Mouse (Mus musculus) layer of hippocampus, adult 18-20 months (tissue): ENCODE results near the gene St3gal6. TPM values are rescaled to one million over a fixed set of nuclear protein-coding genes. Genes with fewer than 3 reads are reported as not detected.
"Not testable (repeated sequence)": the region's sequence is repeated elsewhere in the genome, so short reads cannot be mapped to it uniquely, and the experiment has no call there.

ENCODE experiments used
- DNase-seq, 2 experiments: peaks; one replicate each; pipeline ENCODE4 v3.0.0; 2022; ENCODE audit warnings: low spot score in 2 of 2
- total RNA-seq, 2 experiments: library from RNA; stranded (reverse); gene quantifications; 2 replicates each; pipeline ENCODE4 v1.2.3; 2021

St3gal6 gene
- total RNA-seq, 2 experiments from 2014 or later = 13.8 to 14.1 TPM

DNA sequence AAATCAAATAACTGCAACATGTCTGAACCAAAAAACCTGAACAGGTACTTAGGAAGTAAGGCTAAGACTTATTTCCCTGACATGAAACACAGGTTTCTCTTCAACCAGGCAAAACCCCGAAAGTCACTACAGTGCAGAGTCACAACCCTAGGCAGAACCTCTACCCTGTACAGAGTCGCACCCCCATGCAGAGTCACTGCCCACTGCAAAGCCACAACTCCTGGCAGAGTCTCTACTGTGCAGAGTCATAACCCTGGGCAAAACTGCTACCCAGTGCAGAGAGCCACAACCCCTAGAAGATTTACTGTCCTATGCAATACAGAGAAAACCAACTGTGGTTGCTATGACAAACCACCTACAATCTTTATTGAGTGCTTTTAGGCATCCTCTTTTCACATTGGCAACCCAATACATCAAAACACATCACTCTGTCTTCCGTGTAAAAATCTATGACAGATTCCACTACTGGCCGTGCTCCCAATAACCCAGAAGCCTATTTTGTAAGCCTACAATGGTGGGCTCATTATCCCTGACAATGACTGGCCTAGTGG, 44.1 kb downstream of the St3gal6 start:
- DNase-seq = no peak

DNA sequence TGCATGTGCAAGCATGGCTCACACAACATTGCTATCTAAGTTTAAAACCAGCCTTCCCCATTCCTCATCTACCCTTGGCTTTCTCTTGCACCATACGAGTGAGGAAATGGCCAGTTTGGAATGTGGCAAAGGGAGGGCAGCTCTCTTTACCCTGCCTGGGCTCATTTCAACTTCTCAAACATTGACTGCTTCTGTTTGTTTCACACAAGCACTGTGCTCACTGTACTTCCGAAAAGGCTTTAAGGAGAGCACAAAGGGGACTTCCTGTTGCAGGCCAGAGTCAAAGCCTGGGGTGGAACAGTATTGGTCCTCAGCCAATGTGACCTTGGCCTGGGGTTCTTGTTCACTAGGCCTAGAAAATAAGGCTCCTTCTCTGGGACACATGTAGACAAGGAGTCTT, 47.7 kb downstream of the St3gal6 start:
- DNase-seq = no peak

DNA sequence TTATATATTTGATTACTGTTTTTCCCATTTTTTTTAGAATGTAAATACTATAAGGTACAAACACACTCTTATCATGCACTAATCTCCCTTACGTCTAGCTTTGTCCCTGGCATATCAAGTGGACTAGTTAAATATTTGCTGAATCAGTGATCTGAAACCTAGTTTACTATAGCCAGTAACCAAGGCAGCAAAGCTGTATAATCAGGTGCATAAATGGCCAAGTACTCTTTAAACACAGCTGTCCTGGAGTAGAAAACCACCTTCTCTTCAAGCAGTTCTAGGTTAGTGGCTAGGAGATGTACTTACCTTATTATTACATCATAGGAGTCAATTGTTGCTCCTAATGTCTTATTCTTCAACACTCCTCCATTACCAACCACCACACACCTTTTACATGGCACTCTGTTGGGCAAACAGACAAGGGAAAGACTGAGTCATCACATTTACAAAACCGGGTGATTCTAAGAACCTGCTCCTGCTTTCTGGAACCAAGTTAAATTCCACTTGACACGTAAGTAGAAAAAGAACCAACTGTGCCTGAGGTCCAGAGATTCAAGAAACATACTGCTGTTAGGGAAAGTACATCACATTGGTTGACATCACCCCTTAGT, 48.4 kb downstream of the St3gal6 start:
- no peak for DNase-seq

DNA sequence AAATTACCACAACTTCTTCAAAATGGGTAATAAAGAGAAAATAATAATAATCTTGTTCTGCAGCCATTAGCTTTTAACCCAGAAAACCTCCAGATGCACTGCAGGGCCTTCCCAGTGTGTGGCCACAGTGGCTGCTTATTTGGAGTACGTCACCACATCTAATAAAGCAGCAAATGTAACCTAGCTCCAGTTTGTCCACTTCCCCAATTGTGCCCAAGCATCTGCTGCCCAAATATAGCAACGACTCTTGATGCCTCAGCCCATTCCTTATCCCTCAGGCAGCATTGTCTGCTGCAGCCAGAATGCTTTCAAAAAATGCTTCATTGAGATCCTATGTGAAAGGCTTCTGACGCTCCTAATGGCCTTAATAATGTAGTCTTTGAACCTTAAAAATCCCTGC, 49.2 kb downstream of the St3gal6 start:
- no peak for DNase-seq

DNA sequence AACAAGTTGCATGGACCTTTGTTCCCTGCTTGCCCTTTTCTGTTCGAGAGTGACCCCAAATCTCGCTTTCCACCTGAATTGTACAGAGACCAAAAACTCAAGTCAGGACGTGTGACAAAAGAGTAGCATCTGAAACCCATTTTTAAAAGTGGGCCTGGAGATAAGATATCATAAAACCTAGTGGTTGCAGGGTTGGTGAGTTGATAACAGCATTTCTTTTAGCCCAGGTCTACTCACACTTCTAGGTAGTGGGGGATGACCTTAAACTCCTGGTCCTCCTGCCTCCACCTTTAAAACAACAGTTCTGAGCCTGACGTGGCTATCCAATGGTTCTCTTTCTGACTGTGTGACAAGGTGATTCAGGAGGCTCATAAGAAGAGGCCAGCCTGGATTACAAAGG, 53.2 kb downstream of the St3gal6 start:
- no peak for DNase-seq

DNA sequence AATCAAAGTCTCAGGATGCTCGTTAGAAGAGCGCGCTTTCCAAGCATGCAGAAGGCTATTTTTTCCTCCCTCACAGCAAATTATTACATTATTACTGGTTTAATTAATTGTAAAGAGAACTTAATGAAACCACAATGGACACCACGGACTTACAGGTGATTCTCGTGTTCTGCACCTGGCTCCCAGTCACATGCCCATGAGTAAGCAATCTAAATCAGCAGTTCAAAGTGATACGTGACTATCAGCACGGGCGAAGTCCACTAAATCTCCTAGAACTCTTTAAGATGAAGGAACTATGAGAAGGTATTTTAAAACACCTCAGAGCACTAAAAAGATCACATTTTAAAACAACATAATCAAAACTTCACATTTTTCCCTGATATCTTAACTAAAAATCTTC, 54.0 kb downstream of the St3gal6 start:
- no peak for DNase-seq

DNA sequence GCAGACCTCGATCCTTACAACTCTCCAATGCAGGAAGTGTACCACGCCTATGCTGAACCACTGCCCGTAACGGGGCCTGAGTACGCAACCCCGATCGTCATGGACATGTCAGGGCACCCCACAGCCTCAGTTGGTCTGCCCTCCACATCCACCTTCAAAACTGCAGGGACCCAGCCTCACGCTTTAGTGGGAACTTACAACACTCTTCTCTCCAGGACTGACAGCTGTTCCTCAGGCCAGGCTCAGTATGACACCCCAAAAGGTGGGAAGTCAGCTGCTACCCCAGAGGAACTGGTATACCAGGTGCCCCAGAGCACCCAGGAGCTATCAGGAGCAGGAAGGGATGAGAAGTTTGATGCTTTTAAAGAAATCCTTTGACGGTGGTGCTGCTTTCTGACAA, 58.6 kb downstream of the St3gal6 start:
- DNase-seq = no peak

DNA sequence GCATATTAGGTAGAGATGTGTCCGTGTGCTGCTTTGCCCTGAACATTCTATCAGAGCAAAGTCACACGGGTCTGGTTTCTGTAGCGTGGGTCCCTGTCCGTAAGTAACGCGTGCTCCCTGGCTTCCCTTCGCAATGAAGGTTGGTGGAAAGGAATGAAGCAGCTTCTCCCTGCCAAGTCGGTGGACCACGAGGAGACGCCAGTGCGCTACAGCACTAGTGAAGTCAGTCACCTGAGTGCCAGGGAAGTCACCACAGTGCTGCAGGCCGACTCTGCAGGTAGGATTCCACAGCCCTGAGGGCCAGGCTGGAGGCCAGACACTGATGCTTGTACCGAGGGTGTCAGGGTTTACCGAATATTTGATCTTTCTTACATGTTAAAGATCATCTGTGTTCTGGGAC, 60.0 kb downstream of the St3gal6 start:
- DNase-seq = no peak

DNA sequence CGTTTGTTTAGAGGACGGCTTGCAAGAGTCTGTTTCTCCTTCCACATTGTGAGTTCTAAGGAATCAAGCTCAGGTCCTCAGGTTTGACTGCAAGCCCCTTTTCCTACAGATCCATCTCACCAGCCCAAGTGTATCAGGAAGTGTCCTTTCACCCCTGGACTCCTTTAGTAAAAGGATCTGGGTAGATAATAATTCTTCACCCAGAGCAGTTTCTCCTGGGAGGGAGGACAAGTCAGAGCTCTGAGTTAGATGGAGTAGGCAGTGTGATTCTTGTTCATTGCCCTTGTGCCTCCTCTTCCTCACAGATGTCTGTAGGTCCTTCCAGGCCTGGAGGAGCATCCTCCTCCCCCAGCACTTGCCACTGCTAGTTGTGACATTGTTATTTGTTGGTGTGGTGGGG, 61.5 kb downstream of the St3gal6 start:
- no peak for DNase-seq

DNA sequence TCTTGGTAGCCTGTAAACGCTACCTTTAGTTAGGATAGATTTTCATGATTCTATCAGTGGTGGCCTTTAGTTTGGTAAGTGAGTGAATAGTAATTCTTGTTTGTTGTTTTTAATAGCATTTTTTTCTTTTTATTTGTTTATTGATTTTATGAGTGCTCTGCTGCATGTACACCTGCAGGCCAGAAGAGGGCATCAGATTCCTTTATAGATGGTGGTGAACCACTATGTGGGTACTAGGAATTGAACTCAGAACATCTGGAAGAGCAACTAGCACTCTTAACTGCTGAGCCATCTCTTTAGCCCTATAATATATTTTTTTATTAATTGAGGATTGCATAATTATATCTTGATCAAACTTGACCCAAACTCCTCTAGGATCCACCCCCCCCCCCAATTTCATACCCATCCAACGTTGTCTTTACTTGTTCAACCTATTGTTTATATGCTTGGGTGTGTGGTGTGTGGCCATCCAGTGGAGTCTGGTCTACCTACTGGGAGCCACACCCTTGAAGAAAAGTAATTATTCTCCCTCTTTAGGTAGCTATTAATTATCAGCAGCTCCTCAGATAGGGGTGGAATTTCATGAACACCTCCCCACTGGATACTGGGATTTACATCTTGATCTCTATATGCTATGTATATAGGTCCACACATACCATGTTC, 62.1 kb downstream of the St3gal6 start:
- DNase-seq = no peak

DNA sequence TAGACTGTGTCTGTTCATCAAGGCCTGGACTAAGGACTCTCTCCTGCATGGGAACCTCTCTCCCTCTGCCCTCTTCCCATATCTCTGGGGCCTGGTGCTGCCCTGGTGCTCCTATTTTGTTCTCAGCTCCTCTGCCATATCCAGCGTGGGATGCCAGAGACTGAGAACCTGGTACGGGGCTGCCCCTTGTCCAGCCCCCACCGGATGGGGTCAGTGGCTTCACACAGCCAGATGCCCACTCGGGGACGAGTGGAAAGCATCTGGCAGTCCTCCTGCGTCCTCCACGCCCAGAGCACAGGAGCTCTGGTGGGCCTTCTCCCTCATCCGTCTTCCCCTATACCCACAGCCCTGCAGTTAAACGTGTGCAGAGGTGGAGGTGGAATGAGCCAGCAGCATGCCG, 63.7 kb downstream of the St3gal6 start:
- no peak for DNase-seq

DNA sequence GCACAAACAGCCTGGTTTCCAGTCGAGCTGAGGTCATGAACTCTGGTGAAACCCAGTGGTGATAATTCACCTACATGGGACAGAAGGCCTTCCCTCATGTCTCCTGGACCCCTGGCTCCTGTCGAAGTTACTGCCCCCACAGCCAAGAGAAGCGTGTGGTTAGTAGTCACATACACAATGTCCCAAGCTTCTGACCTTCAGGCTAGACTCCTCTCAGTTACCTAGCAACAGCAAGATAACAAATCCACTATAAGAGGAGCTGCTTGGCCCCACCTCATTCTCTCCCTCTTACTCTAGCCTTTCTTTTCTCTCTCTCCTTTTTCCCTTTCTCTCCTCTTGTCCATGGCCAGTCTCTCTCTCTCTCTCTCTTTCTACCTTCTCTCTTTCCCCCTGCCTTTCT, 64.1 kb downstream of the St3gal6 start:
- not testable (repeated sequence) for DNase-seq

DNA sequence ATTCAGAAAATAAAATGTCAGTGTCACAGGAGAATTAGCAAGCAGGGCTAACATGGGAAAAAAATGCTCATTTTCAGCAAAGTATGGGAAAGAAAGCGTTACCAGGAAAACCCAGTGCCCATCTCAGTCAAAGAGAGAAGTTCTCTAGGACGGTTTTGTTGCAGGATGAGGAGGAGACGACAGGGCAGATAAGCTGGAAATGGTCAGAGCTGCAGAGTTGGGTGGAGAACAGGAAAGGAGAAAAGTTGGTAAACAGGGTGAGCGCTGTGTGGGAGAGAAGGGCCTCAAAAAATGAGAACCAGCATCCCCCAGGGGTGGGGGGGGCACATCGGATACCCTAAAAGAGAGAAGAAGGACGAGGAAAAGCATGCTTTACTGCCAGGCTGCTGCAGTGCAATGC, 67.1 kb downstream of the St3gal6 start:
- DNase-seq = no peak

DNA sequence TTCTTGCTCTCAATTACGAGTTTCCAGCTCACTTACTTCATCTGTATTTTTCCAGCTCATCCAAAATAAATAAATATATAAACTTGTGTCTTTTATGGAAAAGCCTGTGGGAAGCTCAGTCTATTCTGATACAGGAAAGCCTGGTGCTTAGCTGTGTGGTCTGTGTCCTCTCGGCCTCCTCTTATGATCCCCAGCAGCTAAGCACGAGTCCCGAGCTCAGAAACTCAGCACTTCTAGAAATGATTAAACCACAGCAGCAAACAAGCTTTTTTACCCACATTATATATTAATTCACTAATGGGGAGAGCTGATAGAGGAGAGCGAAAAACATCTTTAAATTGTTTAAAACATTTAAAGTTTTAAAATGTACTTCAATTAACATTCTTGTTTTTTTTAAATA, 67.6 kb downstream of the St3gal6 start:
- DNase-seq = no peak

DNA sequence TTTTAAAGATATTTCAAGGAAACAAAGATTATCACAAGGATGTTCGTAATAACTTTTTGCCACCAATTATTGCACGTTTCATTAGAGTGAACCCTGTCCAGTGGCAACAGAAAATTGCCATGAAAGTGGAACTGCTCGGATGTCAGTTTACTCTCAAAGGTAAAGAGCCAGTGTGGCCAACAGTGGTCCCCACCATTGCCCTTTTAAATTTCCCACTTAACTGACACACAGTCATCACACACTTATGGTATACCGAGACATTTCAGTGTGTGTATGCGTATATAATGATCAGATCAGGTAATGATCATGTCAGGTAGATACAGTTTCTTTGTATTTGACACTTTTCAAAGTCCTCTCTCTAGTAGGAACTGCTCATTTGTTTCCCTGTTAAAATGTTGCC, 68.9 kb downstream of the St3gal6 start:
- no peak for DNase-seq

DNA sequence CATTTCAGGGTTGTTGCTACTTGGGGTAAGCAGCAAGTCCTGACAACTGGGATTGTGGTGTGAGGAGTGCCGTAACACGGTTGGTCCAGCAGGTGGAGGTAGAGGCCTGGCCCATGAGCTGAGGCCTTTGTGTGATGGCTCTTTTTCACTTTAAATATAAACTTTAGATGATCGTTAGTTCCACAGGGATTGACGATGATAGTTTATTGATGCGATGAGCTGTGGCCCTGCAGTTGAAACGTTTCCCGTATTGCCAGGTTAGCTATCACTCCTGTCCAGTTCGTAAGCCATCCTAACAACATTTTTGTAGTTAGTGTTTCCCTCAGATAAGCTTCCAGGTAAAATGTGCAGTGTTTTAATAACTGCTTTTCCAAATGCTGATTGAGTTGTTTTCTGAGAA, 69.4 kb downstream of the St3gal6 start:
- peak; percentile 11 to 67 for DNase-seq

DNA sequence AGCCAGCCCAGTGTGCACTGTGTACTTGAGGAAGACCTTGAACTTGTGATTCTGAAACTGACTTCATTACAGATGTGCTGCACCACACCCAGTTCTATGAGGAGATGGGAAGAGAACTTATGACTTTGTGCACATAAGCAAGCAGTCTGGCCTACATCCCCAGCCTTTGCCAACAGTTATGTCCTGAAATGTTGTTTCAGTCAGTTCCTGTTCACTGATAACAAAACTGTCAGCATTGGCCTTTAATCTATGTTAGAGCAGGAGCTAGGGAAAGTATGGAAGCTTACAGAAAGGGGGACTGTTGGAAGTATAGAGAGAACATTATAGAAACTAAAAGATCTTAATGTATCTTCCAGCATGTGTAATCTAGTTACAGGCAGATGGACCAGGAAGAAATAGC, 70.2 kb downstream of the St3gal6 start:
- DNase-seq = no peak

DNA sequence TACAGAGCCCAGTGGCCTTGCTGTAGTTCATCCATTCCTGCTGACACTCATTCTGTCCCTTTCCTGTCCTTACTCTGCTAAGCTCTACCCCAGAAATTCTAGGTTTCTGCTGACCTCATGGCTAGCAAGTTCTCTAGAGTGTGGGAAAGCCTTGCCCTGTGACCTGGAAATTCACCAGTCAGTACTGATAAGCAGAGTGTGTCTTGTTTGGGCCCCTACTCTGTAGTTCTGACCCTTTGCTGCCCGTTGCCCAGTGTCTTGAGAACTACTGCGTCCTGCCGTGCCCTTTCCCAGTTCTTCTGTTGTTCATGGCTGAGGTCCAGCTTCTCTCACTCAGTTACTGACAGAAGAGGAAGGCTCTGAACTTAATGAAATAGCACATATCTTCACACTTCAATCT, 70.9 kb downstream of the St3gal6 start:
- DNase-seq = no peak

DNA sequence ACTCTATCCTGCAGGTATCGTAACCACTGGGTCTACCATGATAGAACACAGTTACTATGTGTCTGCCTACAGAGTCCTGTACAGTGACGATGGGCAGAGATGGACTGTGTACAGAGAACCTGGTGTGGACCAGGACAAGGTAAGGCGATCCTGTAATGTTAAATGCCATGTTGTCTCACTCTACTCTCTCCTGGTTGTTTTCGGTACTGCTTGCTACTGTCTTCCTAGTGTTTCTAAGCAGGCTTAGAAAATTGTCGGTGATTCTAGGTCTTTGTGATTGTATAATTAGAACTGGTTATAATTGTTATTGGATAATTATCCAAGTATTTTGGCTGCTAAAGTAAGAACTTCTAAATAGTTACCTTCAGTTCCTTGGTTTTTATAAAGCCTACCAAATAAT, 72.4 kb downstream of the St3gal6 start:
- DNase-seq = no peak

DNA sequence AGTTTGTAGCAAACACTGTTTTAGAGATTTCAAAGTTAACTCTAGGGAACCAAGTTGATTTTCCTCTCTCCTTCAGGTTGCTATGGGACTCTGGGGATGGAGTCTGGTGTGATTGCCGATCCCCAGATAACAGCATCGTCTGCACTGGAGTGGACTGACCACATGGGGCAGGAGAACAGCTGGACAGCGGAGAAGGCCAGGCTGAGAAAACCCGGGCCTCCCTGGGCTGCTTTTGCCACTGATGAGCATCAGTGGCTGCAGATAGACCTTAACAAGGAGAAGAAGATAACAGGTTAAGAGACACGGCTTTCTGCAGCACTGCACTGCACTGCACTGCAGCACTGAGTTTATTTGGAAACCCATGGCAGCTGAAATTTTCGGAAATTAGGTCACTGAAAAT, 73.4 kb downstream of the St3gal6 start:
- DNase-seq = no peak

DNA sequence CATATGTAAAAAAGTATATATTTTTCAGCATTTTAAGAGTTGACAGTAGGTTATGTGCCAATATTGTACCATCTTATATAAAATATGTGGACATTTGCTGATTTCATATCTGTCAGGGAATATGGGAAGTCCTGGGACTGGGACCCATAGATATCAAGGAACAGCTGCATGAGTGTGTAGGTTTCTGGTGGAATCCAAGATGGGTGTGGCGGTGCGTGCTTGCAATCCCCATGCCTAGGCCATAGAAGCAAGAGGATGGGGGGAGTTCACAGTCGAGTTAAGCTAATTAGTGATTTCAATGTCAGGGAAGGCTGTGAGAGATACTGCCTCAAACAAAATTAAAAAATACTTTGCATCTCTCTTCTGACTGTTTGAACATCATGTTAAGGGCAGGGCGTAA, 75.0 kb downstream of the St3gal6 start:
- DNase-seq = no peak

DNA sequence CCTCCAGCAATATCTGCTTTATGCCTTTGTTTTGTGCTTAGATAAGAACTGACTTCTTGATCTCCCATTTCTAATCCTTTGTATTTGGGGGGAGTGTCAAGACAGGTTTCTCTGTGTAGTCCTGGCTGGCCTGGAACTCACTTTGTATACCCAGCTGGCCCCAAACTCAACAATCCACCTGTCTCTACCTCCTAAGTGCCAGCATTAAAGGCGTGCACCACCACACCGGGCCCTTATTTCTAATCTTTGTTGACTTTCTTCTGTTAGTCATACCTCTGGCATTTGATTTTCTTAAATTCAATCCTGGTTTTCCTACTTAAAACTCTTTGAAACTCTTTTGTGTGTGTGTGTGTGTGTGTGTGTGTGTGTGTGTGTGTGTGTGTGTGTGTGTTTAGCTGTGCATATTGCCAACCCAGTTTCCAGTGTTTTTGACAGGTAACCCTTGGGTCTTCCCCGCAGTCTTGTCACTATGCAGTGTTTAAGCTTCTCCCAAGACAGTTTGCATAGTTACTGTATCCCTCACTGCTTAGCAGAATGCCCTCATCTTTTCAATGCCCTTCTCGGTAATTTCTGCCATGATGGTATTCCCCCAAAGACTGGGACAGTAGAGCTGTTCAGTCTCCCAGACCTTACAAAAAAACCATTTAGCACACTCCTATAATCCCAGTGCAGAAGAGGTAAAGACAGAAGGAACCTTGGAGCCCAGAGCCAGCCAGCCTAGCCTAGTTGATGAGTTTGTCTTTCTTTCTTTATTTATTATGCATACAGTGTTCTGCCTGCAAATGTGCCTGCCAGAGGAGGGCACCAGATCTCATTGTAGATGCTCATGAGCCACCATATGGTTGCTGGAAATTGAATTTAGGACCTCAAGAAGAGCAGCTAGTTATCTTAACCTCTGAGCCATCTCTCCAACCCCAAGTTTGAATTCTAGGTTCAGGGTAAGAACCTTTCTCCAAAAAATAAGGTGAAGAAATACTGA, 77.5 kb downstream of the St3gal6 start:
- DNase-seq = peak in 1 of 2 experiments; percentile 20
